Mouse (Mus musculus) midbrain, embryonic 10.5 days (tissue): ENCODE results near the gene Sh3rf1. TPM values are rescaled to one million over a fixed set of nuclear protein-coding genes. Genes with fewer than 3 reads are reported as not detected.

Experiments
- DNase-seq: peaks from one replicate; pipeline ENCODE4 v3.0.0-alpha.2; 2017; ENCODE audit warnings: low spot score
- H3K27ac ChIP-seq: fragments of 300-500 bp; sonication (generic); replicated peaks from 2 replicates; pipeline ENCODE4 v1.5.1; 2016; ENCODE audit warnings: mild to moderate bottlenecking
- H3K27me3 ChIP-seq: fragments of 300-500 bp; sonication (generic); 2 replicates; pipeline ENCODE4 v1.6.1; 2016; ENCODE audit warnings: low read depth, mild to moderate bottlenecking; ENCODE audit not compliant: poor library complexity, severe bottlenecking
- H3K36me3 ChIP-seq: fragments of 300-500 bp; sonication (generic); 2 replicates; pipeline ENCODE4 v1.6.1; 2016; ENCODE audit warnings: mild to moderate bottlenecking, moderate library complexity
- H3K4me1 ChIP-seq: fragments of 300-500 bp; sonication (generic); 2 replicates; pipeline ENCODE4 v1.6.1; 2016
- H3K4me3 ChIP-seq: fragments of 300-500 bp; sonication (generic); 2 replicates; pipeline ENCODE4 v1.5.1; 2016; ENCODE audit warnings: mild to moderate bottlenecking, moderate library complexity
- H3K9me3 ChIP-seq: fragments of 300-500 bp; sonication (generic); replicated peaks from 2 replicates; pipeline ENCODE4 v1.6.1; 2016; ENCODE audit warnings: mild to moderate bottlenecking
- WGBS: fragments of 180-500 bp; shearing (Covaris S2); methylation state at CpG from one replicate; pipeline ENCODE4 v1.1.7; 2016; 5-methylcytosine and 5-hydroxymethylcytosine counted together
- polyA plus RNA-seq: library from polyadenylated mRNA; unstranded; fragments of >200 nt; fragmentation: Nextera tagmentation; extraction: Ambion mirVana; gene quantifications from 2 replicates; pipeline ENCODE4 v1.2.1, GENCODE M21; 2016

The Sh3rf1 gene
- polyA plus RNA-seq, 1 experiment from 2014 or later = 18.4 TPM

- Histone ChIP-seq H3K27me3 (no peaks in the 10 kb centered on the region), H3K4me3 (no peak overlapping the region), H3K36me3 (peaks cover 58% of the 10 kb centered on the region), H3K4me1 (peaks cover 30% of the 10 kb centered on the region), H3K27ac (no peak overlapping the region), H3K9me3 (0 out of 2 replicates have a peak, but pooled peaks cover 5% of the 10 kb centered on the region)
- WGBS = 55% methylated on average over 9 of the region's 9 CpGs
- DNase-seq = peak; percentile 42
Observed at GRCm38 (mm10) chr8:61350443-61350842, 126.8 kb downstream of the Sh3rf1 start.

GRCm38 (mm10) chr8:61351638-61352037 lies 128.0 kb downstream of the Sh3rf1 start:
- Histone ChIP-seq H3K4me1 (peaks cover 30% of the 10 kb centered on the region), H3K36me3 (peaks cover 58% of the 10 kb centered on the region), H3K9me3 (0 out of 2 replicates have a peak, but pooled peaks cover 5% of the 10 kb centered on the region), H3K4me3 (no peak overlapping the region), H3K27me3 (no peaks in the 10 kb centered on the region), H3K27ac (peak overlapping the region; percentile 33; the same call in 1 of the 2 replicates)
- WGBS = 89% methylated on average over 5 of the region's 5 CpGs
- DNase-seq = no peak

GRCm38 (mm10) chr8:61355503-61355902 lies 131.8 kb downstream of the Sh3rf1 start:
- H3K4me1 ChIP-seq = peaks cover 30% of the 10 kb centered on the region
- 87% methylated on average over 5 of the region's 5 CpGs for WGBS
- H3K36me3 ChIP-seq = peaks cover 45% of the 10 kb centered on the region
- H3K27me3 ChIP-seq = no peaks in the 10 kb centered on the region
- no peak overlapping the region for H3K4me3 ChIP-seq
- no peaks in the 10 kb centered on the region for H3K9me3 ChIP-seq
- no peak overlapping the region for H3K27ac ChIP-seq
- DNase-seq = no peak

GRCm38 (mm10) chr8:61359004-61359403 lies 135.3 kb downstream of the Sh3rf1 start:
- Histone ChIP-seq H3K36me3 (peaks cover 54% of the 10 kb centered on the region), H3K4me3 (no peak overlapping the region), H3K4me1 (peaks cover 16% of the 10 kb centered on the region), H3K9me3 (no peaks in the 10 kb centered on the region), H3K27ac (0 out of 2 replicates have a peak overlapping the region, but pooled peaks have one; percentile 23), H3K27me3 (no peaks in the 10 kb centered on the region)
- WGBS = 75% methylated on average over 8 of the region's 8 CpGs
- no peak for DNase-seq

GRCm38 (mm10) chr8:61359851-61360272 lies 136.2 kb downstream of the Sh3rf1 start:
- Histone ChIP-seq H3K27me3 (no peaks in the 10 kb centered on the region), H3K4me3 (no peak overlapping the region), H3K4me1 (peaks cover 16% of the 10 kb centered on the region), H3K36me3 (peaks cover 56% of the 10 kb centered on the region), H3K27ac (0 out of 2 replicates have a peak overlapping the region, but pooled peaks have one; percentile 23), H3K9me3 (no peaks in the 10 kb centered on the region)
- 51% methylated on average over 10 of the region's 10 CpGs for WGBS
- no peak for DNase-seq

GRCm38 (mm10) chr8:61360362-61360761 lies 136.7 kb downstream of the Sh3rf1 start:
- H3K27me3 ChIP-seq = no peaks in the 10 kb centered on the region
- 89% methylated on average over 4 of the region's 4 CpGs for WGBS
- H3K27ac ChIP-seq = no peak overlapping the region
- H3K4me1 ChIP-seq = peaks cover 16% of the 10 kb centered on the region
- H3K9me3 ChIP-seq = no peaks in the 10 kb centered on the region
- peaks cover 61% of the 10 kb centered on the region for H3K36me3 ChIP-seq
- no peak for DNase-seq
- H3K4me3 ChIP-seq = no peak overlapping the region

GRCm38 (mm10) chr8:61361476-61361875 lies 137.8 kb downstream of the Sh3rf1 start:
- no peak overlapping the region for H3K4me3 ChIP-seq
- peaks cover 68% of the 10 kb centered on the region for H3K36me3 ChIP-seq
- H3K9me3 ChIP-seq = no peaks in the 10 kb centered on the region
- peaks cover 16% of the 10 kb centered on the region for H3K4me1 ChIP-seq
- no peak overlapping the region for H3K27ac ChIP-seq
- no peak for DNase-seq
- no peaks in the 10 kb centered on the region for H3K27me3 ChIP-seq
- WGBS = 94% methylated on average over 11 of the region's 11 CpGs

- no peak overlapping the region for H3K4me3 ChIP-seq
- WGBS = 91% methylated on average over 9 of the region's 9 CpGs
- no peak for DNase-seq
- H3K36me3 ChIP-seq = peaks cover 66% of the 10 kb centered on the region
- H3K27me3 ChIP-seq = no peaks in the 10 kb centered on the region
- H3K4me1 ChIP-seq = peaks cover 16% of the 10 kb centered on the region
- H3K27ac ChIP-seq = no peak overlapping the region
- no peaks in the 10 kb centered on the region for H3K9me3 ChIP-seq
Observed at GRCm38 (mm10) chr8:61362301-61362913, 138.7 kb downstream of the Sh3rf1 start.

GRCm38 (mm10) chr8:61373303-61373702 lies 149.6 kb downstream of the Sh3rf1 start:
- Histone ChIP-seq H3K4me1 (peaks cover 6% of the 10 kb centered on the region), H3K27me3 (no peaks in the 10 kb centered on the region), H3K9me3 (no peaks in the 10 kb centered on the region), H3K36me3 (peaks cover 51% of the 10 kb centered on the region), H3K4me3 (no peak overlapping the region), H3K27ac (no peak overlapping the region)
- WGBS = 92% methylated on average over 9 of the region's 9 CpGs
- DNase-seq = no peak

- WGBS = 92% methylated on average over 16 of the region's 16 CpGs
- Histone ChIP-seq H3K36me3 (peaks cover 58% of the 10 kb centered on the region), H3K27me3 (no peaks in the 10 kb centered on the region), H3K9me3 (no peaks in the 10 kb centered on the region), H3K4me3 (no peak overlapping the region), H3K4me1 (peaks cover 15% of the 10 kb centered on the region), H3K27ac (peak overlapping the region; percentile 46; the same call in 1 of the 2 replicates)
- no peak for DNase-seq
Observed at GRCm38 (mm10) chr8:61374059-61374755, 150.5 kb downstream of the Sh3rf1 start.

GRCm38 (mm10) chr8:61375205-61375604 lies 151.5 kb downstream of the Sh3rf1 start:
- Histone ChIP-seq H3K9me3 (no peaks in the 10 kb centered on the region), H3K27ac (no peak overlapping the region), H3K36me3 (peaks cover 68% of the 10 kb centered on the region), H3K4me1 (peaks cover 18% of the 10 kb centered on the region), H3K4me3 (no peak overlapping the region), H3K27me3 (no peaks in the 10 kb centered on the region)
- WGBS = 97% methylated on average over 7 of the region's 7 CpGs
- DNase-seq = no peak

- Histone ChIP-seq H3K27ac (peak overlapping the region; percentile 67), H3K4me1 (peaks cover 21% of the 10 kb centered on the region), H3K36me3 (peaks cover 74% of the 10 kb centered on the region), H3K4me3 (no peak overlapping the region), H3K27me3 (no peaks in the 10 kb centered on the region), H3K9me3 (no peaks in the 10 kb centered on the region; the same call in 1 of the 2 replicates)
- DNase-seq = no peak
- 82% methylated on average over 11 of the region's 11 CpGs for WGBS
Observed at GRCm38 (mm10) chr8:61378847-61379698, 155.4 kb downstream of the Sh3rf1 start.
